Mouse (Mus musculus): ENCODE results near the gene Rara.

Gene Rara

DNA sequence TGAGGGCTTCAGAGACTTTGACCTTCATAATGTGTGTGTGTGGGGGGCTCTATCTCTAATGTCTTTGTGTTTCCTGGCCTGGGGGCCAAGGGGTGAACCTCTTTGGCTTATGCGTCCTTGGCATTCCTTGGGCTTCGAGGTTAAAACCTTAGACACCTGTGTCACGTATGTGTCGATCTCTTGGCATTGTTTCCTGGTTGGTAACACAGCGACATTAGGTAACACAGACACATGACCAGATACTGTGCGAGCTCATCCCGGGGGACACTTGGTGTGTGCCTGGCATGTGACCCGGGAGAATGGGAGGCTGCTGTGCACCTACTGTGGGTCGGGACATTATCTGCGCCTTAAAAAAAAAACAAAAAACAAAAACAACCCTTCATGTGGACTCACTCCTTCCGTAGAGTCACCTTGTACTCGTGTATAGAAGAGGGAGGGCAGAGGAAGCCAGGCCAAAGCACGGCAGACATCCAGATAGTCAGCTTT lies 26.3 kb downstream of the Rara start:
- no peak for DNase-seq (ENCODE audit: low spot score)

DNA sequence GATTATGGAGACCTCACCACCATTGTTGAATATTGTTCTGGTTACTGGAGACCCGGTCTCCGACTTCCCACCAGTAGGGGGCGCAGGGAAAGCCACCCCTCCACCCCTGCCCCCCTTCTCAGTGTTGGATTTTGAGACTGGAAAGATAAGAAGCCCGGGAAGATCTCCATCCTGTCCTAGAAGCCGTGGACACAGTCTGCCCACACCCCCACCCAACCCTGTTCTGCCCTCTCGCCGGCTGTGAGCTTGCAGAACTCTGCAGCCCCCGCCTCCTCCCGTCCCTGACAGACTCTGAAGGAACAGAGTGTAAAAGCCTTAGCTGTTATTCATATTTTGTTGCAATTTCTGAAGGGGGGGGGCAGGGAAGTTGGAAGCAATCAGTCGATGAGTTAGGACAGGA lies 26.8 kb downstream of the Rara start:
- DNase-seq (ENCODE audit: low spot score), result no peak

DNA sequence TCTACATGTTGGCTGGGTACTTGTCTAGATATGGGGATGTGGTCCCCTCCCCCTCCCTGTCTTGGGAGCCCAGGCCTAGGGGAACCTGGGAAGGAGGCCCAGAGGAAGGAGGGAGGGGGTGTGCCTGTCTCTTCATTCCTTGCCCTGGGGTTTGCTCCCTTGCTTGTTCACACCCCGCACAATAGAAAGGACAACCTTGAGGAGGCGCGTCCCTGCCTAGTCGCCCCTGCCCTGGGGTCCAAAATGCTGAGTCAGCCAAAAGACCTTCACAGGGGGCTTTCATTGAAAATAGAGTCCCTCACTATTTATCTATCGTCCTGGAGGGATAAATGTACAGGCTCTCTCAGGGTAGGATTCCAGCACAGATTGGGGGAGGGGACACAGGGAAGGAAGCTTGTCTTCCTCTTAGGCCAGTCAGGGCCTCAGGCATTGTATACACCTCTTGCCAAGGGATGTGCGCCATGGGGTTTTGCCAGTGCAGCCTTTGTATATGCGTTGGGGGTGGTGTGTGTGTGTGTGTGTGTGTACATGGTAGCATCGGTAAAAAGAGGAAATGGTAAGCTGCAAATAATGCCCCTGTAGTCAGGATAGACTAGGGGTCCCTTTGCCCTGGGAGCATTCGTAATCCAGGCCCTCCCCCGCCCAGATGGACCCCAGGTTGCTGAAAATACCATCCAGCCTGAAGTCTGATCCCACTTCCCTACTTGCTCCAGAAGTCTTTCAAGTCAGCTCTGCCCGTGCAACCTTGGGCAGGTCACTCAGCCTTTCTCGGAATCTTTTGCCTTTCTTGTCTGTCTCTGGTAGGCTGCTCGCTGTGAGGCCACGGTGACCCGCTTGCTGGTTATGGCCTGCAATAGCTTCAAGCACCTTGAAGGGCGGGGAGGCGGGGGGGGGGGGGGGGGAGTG lies 27.4 kb downstream of the Rara start:
- no peak for DNase-seq (ENCODE audit: low spot score)

DNA sequence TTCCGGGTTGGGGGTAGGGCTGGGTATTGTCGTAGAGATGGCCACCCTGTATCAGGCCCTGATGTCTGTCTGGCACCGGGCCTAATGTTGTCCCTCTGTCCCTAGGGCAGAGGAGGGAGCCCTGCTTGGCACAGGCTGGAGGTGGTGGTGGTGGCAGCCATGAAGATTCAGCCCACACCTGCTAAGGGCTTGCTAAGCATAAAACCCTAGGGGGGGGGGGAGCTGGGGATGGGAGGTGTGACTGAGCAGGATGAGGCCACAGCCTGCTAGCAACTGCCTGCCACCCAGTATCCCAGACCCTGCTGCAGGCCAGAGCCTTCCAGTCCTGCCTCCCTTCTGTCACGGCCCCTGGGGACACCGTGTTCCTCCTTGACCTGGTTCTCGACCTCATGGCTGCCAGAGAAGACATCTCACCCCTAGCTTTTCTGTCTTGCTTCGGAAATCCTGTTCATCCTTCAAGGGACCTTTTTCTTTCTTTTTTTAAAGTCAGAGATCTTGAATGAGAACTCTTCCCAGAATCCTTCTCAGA lies 28.2 kb downstream of the Rara start:
- no peak for DNase-seq (ENCODE audit: low spot score)

DNA sequence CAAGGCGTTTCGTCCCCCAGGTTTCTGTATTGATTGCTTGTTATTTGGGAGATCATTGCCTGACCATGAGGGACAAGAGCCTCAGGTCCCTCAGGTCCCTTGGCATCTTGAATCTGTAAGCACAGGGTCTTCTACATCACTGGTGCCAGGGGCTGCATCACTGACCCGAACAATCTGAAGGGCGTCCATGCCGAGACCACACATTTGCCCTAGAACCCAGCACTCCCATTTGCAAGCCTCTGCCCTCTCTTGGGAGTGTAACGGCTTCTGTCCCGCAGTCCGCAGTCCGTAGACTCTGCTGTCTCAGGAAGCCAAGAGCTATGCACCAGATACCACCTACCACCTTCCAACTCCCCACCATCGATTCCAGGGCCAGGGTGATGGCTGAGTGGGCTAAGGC lies 28.7 kb downstream of the Rara start:
- no peak for DNase-seq (ENCODE audit: low spot score)

DNA sequence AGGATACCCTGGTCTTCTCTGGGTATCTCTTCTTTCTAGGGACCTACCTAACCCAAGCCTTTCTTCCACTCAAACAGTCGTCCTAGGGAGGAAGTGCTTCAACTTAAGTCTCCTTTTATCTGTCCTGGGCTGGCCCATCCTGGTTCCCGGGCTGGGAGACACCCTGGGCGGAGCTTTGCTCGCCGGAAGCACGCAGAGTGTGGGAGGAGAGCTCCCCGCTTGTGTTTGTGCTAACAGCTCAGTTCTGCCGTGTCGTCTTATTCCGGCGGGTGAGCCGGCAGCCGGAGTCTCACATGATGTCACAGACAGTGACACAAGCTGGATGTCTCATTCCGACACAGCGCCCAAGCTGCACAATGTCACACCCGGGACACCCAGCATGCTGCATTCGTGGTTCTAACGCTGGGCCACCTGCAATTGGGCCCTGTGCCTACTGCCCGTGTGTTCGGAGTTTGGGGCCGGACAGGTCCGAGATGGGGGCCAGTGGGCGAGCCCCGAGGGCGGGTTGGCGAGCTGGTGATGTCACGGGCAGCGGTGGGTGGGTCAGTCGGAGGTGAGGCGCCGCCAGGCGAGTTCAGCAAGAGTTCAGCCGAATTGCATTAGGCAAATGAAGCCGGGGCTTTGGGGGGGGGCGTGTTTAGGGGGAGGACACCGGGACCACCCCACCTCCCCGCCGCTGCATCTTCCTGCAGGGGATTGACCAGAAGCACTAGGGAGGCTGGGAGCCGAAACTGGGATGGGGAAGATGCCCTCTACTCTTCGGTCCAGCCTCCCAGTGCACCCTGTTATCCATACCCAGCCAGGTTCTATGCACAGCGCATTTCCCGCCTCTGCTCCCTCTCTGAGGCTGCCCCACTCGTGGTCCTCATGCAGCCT lies 32.1 kb downstream of the Rara start:
- DNase-seq (ENCODE audit: low spot score), result no peak

DNA sequence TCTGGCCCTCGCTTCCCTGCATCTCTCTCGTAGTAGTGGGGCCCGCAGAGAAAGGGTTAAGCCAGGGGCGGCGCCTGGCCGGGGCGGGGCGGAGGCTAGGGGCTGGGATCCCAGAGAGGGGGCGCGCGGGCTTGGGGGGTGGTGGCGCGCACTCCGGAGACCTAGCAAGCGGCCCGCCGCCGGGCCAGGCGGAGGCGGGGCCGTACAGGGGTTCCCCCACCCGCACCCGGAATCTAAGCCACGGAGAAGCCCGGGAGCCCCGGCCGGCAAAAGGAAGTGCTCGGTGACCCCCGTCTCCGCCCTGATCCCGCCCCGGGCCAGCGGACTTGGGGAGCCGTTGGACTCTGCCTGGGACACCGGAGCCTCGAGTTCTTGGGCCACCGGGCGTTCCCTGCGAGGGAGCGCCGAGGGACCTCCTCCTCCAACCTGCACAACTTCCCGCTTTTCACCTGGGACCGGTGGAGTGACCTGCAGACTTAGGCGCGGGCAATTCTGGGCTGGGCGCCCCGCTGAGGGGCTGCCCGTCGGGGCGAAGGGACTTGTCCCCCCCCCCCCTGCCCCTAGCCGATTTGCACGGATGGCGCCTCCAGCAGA lies 32.8 kb downstream of the Rara start:
- DNase-seq (ENCODE audit: low spot score), result no peak

DNA sequence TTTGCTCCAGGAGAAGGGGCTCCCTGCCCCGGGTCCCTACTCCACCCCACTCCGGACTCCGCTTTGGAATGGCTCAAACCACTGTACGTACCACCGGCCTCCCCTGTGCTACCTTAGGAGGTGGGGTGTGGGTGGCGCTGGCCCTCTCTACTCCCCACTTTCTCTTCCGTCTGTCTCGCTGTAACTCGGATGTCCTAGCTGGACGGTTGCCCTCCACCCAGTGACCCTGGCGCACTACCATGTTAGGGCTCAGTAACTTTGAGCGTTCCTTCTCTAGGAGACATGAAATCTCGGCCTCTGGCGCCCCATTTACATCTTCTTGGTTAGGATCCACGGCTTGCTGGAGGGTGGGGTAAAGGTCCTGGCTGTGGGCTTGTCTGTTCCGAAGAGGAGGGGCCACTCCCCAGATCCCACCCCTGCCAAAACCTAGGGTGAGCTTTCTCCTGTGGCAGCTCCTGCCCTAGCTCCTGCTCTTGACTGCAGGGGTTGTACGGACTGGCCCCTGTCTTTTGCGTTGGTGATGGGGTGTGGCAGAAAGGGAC lies 33.5 kb downstream of the Rara start:
- DNase-seq (ENCODE audit: low spot score), result no peak

DNA sequence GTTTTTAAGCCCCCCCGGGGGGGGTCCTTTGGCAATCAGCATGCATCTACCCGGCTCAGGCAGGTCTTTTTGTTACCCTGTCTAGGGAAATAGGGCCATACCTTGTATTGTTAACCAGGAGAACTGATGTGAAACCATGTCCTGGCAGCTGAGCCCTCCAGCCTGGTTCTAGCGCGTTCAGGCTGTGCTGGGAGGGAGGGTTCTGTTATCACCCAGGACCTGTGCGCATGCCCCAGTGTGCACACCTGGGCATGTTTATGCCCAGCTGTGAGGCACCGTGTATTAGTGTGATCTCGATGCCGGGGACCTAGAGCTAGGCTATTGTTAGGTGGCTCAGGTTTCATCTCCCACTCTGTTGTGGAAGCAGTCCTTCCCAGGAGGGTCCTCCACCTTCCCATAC lies 34.1 kb downstream of the Rara start:
- DNase-seq (ENCODE audit: low spot score), result no peak

DNA sequence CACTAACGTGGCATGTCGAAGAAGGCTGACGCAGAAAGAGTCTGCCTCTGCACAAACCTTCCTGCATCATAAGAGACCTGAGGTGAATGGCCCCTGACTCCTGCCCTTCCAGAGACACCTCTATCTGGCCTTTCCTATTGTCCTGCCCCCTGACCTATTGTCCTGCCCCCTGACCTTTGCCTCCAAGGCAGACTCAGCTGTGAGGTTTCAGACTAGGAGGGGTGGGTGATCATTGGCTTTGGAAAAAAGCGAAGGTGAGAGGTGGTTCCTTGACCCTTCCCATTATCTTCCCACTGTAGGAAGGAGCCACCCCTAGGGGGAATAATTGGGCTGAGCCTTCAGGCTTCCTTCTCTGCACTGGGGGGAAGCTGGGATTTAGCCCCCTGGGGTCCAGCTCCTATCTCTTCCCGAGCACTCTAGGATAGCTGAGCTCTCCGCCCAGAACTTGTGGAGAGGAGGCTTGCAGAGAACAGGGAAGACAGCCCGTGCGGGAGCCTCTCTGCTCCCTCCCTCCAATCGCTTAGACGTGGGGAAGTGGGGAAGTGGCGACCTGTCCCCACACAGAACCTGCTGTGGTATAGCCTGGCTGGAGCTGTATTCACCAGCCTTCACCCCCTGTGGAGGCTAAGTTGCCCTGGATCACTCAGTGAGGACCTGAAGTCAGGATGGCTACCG lies 34.9 kb downstream of the Rara start:
- DNase-seq (ENCODE audit: low spot score), result no peak

DNA sequence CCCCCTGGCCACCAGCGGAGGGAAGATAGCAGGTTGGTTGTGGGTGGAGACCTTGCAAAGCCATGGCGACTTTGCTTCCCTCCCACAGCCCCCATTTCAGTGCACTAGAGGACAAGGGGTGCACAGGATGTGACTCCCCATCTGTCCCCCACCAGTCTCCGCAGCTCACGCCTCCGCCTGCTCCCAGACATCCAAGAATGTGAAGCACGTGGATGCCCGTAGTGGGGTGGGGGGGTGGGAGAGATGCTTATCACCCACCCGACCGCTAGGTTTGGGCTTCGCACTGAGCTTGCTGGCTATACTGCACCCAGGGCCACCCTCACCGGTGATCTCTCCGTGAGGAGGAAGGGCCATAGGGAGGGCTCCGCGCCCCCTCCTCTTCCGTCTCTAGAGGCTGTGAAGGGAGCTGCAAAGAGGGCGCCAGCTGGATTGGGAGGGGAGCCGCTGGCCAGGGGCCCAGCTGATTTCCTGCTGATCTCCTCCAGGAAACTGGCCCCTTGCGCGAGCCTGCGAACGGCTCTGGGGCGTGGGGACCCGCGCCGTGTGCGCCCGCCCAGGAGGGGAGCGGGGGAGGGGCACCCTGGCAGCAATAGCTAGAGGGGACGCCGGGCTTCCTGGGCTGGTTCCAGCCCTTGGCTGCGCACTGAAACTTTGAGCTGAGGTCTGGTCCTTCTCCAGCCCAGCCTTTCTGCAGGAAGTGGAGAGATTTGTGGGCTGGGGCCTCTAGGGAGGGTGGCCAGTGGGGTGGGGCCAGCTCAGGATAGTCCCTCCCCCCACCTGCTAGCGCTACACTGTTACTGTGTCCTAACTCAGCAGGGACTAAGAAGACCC lies 35.8 kb downstream of the Rara start:
- no peak for DNase-seq (ENCODE audit: low spot score)

DNA sequence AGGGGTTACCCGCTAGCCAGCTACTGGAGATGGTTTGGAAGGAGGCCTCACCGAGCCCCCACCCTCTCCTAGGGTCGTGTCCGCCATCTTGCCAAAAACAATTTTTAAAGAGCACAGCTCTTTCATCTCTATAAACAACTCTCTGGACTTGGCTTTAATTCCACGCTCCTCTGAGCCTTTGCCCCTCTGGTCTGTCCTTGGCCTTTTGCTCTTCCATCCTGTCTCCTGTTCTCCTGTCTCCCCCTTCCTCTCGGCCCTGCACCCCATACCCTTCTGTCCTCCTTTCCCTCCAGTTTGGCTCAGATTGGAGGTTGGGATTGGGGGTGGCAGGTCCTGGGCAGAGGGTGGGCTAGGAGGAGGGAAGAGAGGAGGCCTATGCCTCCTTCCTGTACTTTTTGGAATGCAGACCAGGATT lies 36.6 kb downstream of the Rara start:
- no peak for DNase-seq (ENCODE audit: low spot score)

DNA sequence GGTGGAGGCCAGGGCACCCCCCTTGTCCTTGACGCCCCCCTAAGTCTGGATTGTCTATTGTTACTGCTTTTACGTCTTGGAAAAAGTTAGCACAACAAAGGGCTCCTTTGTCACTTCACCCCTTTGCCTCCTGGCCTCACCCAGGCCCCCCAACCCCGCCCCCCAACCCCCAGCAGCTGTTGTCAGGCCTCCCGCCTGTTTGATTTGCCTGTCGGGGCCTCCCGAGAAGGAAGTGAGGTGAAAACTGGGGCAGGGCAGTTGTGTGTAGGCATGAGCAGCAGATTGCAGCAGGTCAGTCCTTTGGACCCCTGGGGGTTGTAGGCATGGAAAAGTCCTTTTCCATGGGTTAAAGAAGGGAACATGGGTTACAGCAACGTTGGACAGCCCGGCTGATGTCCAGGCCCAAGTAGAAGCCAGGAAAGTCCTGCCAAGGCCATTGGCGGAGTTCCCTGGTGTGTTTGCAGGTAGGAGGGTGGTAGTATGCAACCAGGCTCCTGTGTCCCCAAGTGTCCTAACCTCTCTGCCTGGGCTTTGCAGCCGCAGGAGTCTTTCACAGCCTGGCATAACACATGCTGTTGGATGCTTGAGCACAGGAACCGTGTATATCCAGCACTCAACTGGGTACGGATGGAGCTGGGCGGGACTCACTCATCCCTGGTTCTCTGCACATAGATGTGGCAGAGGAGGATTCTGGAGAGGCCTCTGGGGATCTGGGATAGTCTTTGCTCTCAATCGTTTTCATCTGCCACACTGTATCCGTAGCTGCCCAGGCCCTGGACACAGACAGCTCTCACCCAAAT lies 37.2 kb downstream of the Rara start:
- DNase-seq (ENCODE audit: low spot score), result no peak

DNA sequence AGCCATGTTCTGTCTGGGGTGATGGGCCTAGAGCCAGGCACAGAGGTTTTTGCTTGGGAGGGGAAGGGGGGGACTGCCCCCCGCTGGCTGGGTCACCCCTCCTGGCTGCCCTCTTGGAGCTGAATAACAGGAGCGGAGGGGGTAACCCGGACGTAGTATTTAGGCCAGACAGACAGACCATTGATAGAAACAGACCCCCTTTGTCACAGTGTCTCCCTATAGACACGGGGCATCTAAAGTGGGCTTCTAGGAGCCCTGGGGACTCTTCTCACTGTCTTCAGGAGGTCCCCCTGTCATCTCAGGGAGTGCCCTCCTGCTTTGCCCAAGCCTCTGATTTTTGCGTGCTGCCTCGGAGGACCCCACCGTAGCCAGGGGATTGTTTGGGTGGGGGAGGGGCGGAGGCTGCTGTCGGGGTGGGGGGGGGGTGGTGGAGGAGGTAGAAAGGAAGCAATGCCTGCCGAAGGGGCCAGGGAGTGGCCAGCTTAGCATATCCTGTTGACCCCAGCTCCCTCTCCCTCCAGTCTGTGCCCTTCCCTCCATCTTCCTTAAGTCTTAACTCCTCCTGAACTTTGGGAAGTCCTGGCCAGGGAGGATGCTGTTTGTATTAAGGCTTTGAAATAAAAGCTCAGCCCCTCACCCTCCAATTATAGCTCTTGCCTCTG lies 37.9 kb downstream of the Rara start:
- DNase-seq (ENCODE audit: low spot score), result no peak

DNA sequence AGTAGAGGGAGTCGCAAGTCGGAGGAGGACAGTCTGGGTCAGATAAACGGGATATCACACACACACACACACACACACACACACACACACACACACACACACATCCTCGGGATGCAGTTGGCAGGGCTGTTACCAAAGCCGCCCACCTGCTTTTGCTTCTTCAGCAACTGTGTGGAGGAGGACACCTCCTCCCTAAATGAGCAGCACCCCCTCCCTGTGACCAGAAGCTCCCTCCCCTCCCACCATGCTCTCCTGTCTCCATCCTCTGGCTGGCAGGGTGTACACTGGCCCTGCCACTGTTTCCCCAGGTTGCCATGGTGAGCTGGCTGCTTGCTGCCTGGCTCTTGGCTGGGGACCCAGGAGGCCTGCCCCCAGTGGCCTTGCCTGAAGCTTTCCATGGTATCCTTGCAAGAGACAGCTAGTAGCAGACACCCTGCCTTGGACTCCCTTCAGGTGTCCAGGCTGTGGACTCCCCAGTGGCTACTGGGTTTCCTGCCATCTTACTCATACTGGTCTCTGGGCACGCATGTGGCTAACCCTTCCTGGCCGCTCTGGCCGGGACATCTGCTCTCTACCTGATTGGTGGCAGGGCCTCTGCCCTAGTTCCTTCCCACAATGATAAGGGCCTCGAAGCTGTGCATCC lies 39.0 kb downstream of the Rara start:
- no peak for DNase-seq (ENCODE audit: low spot score)

DNA sequence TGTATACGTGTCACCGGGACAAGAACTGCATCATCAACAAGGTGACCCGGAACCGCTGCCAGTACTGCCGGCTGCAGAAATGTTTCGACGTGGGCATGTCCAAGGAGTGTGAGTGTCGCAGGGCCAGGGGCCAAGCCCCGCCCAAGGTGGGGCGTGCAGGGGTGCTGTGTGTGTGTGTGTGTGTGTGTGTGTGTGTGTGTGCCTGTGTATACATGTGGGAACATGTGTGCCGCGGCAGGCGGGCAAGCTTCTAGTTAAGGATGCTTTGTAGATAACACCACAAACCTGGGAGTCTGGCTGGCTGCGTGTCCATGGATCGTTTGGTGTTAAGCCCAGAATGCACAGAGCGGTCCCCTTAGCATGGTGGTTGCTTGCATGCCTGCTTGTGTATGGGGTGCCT lies 40.5 kb downstream of the Rara start:
- DNase-seq (ENCODE audit: low spot score), result no peak

DNA sequence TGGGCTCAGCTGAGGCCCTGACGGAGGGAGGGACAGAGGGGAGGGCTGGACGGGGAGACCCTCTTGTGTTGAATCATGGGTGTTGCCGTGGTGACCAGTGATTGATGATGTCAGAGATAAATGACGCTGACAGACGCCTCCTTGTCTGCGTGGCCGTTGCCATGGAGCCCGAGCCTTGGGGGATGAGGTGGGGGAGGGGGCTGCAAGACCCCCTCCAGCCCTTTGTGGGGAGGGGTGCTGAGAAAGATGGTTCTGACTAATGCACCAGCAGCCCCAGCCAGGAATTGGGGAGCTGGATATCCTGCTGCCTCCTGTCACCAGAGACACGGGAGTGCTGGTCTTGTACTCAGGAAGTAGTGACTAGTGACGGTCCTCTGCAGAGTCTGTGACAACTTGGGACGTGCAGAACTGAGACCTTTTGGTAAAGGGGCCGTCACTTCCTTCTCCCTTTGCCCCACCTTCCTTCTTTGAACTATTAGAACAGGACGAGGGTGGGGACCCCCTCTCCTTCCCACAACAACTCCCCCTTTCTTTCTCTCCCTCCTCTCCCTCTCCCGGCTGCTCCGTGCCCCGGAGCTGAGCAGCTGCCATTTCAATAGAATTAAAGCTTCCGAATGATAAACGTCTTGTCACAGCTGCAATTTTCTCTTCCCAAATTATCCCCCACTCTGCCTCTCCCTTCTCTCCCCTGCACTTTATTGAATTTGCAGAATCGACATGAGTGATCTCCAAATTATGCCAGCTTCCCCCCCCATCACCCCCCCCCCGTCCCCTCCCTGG lies 41.3 kb downstream of the Rara start:
- no peak for DNase-seq (ENCODE audit: low spot score)

DNA sequence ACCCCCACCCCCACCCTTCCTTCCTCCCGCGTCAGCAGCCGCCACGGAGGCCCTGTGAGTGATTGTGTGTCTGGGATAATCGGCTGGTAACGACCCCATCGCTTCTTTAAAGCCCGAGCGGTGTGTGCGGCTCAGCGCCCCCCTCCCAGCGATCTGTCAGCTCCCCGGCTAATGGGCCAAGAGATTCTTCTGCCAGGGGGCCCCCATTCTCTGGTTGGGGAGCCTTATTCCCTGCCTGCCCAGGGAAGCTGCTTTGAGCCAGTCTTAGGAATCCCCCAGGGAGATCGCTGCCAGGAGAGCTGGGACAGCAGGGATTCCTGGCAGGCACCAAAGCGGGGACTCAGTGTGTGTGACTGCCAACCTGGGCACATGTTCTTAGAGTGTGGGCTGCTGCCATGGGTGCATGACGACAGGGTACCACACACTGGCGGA lies 41.9 kb downstream of the Rara start:
- DNase-seq (ENCODE audit: low spot score), result no peak
